Mouse (Mus musculus): Measurements from ENCODE around the gene U2af1l4.

DNA sequence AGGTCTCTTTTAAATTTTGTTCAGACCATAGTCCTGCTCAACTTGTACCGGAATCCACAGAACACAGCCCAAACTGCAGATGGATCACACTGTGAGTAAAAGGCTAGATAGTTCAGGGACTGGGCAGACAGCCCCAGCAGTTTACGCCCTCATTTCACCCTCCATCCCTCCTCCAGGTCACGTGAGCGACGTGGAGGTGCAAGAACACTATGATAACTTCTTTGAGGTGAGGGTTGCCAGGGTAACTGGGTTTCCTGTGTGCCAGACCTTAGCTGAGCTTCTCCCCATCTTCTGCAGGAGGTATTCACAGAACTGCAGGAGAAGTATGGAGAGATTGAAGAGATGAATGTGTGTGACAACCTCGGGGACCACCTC lies 792 bp downstream of the U2af1l4 start:
- TF ChIP-seq CTCF (IDR thresholded peaks at IDR 0.05; ENCODE audit: low read depth, low read length) (no peak), POLR2A (IDR thresholded peaks at IDR 0.05; ENCODE audit: borderline replicate concordance, low read depth, low read length) (no peak)

All from bone marrow macrophage, adult 2 months (primary cell).